Mouse (Mus musculus): ENCODE data around the gene Catsperg2. TPM values are rescaled to one million over a fixed set of nuclear protein-coding genes. Genes with fewer than 3 reads are reported as not detected.
"Not testable (repeated sequence)": the region's sequence is repeated elsewhere in the genome, so short reads cannot be mapped to it uniquely, and the experiment has no call there.

Catsperg2 gene
- total RNA-seq (2021) = not detected
- long read RNA-seq, experiment 1 = 0 reads
- long read RNA-seq, experiment 2 = 0 reads

DNA sequence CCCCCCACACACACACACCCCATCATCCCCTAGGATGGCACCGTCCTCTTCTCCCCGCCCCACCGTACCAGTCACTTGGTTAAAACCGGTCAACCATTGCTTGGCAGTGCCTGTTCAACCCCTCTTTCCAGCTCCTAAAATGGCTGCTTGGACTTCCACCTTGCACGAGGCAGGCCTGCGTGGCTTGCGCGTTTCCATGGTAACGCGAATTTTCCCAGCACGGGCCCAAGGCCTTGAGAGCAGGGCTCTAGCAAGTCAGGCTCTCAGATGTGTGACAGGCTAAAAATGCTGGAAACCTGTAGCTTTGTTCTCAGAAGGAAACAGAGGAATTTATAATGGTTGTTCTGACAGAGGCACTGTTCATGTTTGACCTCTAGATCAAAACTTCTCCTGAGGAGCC is at the start of gene Catsperg2:
Catsperg2 (minus strand) TSS at position 173 of the 400 bp plus-strand sequence.
- DNase-seq = not testable (repeated sequence)

GRCm38 (mm10) chr7:29776568-29776967 is 49.7 kb upstream of the Catsperg2 start:
- DNase-seq = no peak

DNA sequence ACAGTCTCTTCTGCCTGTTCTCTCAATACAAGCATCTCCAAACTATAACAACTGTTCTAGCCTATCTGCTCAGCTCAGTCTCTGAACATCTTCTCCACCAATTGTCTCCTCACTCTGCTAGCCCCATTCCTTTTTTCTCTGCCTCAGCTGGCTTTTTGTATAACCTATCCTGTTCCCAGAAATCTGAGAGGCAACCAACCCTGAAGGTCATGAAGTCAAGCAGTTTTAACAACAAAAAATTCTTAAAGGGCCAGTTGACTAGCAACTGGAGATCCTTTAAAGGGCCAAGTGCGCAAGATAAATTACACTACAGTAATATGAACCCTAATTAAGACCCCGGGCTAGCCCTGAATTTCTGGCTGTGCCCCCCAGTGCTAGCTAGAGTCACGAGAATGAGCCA is 47.5 kb upstream of the Catsperg2 start:
- DNase-seq = no peak

DNA sequence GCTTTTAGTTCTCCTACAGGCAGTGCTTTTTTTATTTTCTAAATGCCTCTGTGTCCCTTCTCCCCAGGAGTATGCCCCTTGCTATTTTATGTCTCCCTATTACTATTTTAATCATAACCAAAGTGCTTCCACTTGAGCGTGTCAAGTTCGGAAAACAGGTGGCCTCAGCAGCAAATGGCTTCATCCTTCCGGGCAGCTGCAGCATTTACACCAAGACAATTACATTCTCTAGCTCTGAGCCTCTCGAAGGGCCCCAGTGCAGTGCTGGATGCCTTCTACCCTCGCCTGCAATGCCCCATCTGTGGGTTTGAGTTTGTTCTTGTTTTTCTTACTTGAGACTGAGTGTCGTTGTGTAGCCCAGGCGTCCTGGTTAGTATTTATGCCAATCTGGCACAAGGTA is 46.7 kb upstream of the Catsperg2 start:
- DNase-seq = no peak

GRCm38 (mm10) chr7:29768980-29769379 is 42.1 kb upstream of the Catsperg2 start:
- no peak for DNase-seq

DNA sequence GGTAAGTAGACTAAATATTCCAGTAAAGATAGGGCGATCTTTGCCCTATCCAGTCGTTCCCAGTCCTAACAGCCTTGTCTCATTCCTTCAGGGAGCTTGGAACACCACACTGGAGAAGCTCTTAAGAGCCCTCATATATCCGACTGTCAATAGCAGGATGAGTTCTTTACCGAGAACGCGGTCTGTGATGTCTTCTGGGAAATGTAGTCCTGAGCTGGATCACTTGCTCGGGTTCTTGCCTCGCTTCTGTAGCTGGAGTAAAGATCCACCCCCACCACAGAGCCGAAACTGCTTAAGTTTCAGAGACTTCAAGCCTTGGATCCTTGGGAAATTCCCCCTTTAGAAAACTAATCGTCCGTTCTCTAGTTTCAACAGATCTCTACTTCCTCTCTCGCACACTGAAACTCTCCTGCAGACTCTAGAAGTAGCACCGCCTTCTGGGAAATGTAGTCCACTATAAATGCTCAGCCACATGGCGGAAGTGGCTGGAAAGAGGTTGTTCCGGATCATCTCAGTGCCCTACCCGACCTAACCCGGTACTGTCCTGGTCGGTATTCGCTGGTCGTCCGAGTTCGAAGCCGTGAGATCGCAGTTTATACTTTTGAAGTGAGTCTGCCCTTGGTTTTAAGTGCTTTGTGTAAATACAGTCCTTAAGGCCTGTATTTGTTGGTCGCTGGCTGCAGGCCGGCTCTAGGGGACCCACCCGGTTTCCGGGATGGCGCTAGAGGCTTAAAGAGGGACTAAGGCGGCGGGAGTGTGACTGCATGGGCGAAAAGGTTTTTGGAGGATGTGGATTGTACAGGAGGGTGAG is 41.5 kb upstream of the Catsperg2 start, which contains the start of gene Zfp84:
Zfp84 (plus strand) TSS at position 463 of the 811 bp plus-strand sequence.
- DNase-seq = peak; percentile 86 to 87

- DNase-seq = peak; percentile 83 to 87
These were observed 40.3 kb upstream of the Catsperg2 start for GRCm38 (mm10) chr7:29767058-29767686.

DNA sequence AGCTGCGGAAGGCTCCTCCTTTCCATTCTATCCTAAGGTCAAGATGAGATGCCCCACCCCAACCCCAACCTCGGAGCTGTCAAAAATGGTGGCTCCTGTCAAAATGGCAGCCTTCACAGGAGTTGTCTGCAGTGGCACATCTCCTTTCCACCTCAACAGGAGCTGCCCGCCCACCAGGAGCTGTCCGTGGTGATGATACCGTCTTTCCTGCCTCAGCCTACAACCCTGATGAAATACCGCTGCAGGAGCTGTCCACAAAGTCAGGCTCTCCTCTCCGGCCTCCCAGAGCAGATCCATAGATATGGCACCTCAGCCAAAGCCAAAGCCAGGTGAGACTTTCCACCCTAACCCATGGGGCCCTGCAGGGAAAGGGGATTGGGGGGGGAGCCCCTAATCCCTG is 37.9 kb upstream of the Catsperg2 start:
- no peak for DNase-seq

- DNase-seq = no peak
These were observed 33.6 kb upstream of the Catsperg2 start for GRCm38 (mm10) chr7:29760476-29760875.

DNA sequence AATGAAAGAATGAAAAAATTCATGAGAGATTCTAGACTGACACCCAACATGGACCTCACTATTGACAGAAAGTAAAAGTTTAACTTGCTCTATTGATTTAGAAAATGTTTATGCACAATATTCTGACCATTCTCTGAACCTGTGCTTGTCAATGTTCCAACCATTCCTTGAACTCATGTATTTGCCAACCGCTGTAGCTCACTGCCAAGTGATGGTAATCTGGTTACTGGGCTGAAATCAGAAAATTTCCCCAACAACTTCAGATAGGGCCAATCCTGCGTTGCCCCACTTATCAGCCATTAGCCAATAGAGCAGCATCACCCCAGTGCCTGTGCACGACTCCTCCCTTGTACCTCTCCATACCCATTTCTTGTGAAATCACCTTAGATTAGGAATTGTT is 15.4 kb upstream of the Catsperg2 start:
- no peak for DNase-seq

- DNase-seq = no peak
These were observed 1.2 kb upstream of the Catsperg2 start for GRCm38 (mm10) chr7:29728055-29728454.

DNA sequence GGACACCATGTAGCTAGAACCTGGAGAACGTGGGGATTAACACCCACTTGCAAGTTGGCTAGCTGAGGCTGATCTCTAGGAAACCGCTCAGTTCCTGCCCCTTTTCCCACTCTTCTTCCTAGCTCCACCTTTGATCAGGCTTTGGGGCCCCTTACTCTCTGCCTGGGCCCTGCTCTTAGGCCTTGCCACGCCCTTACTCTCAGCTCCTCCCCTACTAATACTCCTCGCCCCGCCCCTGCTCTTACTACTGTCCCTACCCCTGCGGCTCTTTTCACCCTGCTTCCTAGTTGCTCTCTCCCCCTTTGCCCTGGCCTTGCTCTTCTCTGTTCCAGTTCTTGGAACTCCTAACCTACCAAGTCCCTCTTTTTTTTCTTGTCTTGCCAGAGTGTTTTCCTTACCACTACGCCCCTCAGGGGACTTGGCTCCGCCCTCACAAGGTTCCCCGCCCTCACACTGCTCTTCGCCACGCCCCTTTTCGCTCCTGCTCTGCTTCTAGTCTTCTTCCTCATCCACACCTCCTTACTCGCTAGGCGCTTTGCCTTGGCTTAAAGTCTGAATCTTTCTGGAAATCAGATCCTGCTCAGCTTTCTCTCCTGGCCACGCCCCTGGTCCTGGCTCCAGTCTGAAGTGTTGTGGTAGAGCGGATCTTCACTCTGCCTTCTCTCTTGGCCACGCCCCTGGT is 1.2 kb downstream of the Catsperg2 start:
- DNase-seq = not testable (repeated sequence)

DNA sequence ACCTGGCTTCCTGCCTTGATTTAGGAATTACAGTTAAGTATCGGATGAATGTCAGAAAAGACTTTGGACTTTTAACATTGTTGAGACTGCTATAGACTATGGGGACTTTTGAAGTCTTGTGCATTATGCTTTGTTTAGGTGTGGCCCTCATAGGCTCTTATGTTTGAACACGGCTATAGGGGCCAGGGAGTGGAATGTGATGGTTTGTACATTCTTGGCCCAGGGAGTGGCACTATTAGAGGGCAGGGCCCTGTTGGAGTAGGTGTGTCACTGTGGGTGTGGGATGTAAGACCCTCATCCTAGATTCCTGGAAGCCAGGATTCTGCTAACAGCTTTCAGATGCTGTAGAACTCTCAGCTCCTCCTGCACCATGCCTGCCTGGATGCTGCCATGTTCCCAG is 17.9 kb downstream of the Catsperg2 start:
- not testable (repeated sequence) for DNase-seq

GRCm38 (mm10) chr7:29695231-29695630 is 31.6 kb downstream of the Catsperg2 start:
- DNase-seq = not testable (repeated sequence)

DNA sequence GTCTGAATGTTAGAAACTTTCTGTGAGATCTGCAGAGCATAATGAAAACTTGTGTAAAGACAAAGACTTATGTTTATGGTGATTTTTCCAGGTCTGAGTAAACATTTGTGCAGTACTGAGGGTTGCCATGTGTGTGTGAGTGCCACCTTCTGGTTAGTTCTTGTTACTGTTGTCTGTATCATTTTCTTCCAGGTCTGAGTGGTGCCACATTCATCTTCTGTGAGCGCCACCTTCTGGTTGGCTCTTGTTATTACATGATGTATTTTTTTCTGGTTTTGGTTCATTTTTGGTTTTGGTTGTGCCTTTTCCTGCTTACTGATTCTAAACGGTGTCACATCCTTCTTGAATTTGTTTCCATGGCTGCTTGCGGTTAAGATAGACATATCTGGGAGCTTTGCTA is 45.0 kb downstream of the Catsperg2 start:
- DNase-seq = peak in 1 of 2 experiments; percentile 3

Small RNA genes lying within 50 kb of the gene (microRNA-seq; reads per million reads assigned to microRNA genes)
- 5.2 reads per million, percentile 14 among the genes with 10 or more reads in this experiment for gene Mir1964

Other genes with a start within 250 kb of the Catsperg2 start
- 10 to 100 TPM; 29.5 to 30.7 TPM for gene Sipa1l3, start 208.4 kb downstream of the Catsperg2 start, total RNA-seq (2021)
- gene Zfp84, start 41.5 kb upstream of the Catsperg2 start, total RNA-seq (2021) = 10 to 100 TPM; 13.4 to 14.9 TPM
- 1 to 10 TPM; 2.8 to 2.9 TPM for gene Zfp30, start 57.0 kb upstream of the Catsperg2 start, total RNA-seq (2021)
- gene Zfp790, start 89.1 kb upstream of the Catsperg2 start, total RNA-seq (2021) = 10 to 100 TPM; 15.6 to 16.0 TPM
- 1 to 10 TPM; 1.3 to 1.4 TPM for gene Zfp940, start 126.6 kb upstream of the Catsperg2 start, total RNA-seq (2021)
- gene Zfp420, start 132.9 kb upstream of the Catsperg2 start, total RNA-seq (2021) = 1 to 10 TPM; 5.0 to 6.3 TPM
- 10 to 100 TPM in 1 of 2 experiments, 1 to 10 TPM in 1; 8.5 to 11.2 TPM for gene Zfp27, start 179.5 kb upstream of the Catsperg2 start, total RNA-seq (2021)
- 1 to 10 TPM; 6.5 TPM for gene Zfp383, start 181.2 kb upstream of the Catsperg2 start, total RNA-seq (2021)
- 1 to 10 TPM; 8.2 to 9.2 TPM for gene Zfp74, start 227.1 kb upstream of the Catsperg2 start, total RNA-seq (2021)